Mouse (Mus musculus): Measurements from ENCODE around the gene Adssl1. TPM values are rescaled to one million over a fixed set of nuclear protein-coding genes. Genes with fewer than 3 reads are reported as not detected.

Gene Adssl1
- total and polyA plus RNA-seq, 3 experiments: 58.2 to 63.9 TPM; not detected in 1

DNA sequence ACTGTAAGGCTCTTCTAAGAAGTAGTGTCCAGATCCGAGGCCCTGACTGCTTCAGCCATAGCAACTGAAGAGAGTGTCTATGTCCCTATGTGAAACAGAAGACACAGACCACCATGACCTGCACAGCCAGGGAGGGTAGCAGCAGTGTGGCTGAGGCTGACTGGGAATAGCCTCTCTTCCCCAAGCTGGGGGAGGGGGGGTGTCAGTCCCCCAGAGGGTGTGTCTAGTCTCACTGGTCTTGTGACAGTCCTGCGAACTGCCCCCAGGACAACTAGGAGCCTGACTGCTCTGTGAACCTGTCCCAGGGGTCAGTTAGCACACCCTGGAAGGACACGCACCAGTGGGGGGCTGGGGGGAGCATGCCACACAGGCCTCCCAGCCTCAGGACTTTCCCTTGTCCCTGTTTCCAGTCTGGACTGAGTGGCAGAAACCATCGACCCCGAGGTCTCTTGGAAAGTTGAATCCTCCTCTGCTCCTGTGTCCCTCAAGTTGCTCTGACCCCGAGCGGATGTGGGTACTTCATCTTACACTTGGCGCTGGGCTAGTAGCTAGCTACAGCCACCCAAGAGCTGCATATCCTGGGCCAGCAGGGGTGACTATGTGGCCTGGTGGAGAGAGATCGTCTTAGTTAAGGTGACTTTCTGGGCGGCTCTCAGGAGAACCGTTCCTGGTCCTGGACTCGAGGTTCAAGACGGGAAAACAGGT, 712 bp upstream of the Adssl1 start:
- peak; percentile 79 for DNase-seq (ENCODE audit: low read depth, low spot score)
- Histone ChIP-seq H3K9ac (ENCODE audit: control insufficient read depth, low read depth, low read length, poor library complexity, severe bottlenecking) (peak overlapping the region; percentile 73), H3K36me3 (ENCODE audit: control insufficient read depth in 1 of 2, insufficient read depth in 2 of 2, low read length in 2 of 2) (peaks cover 0 to 29% of the 10 kb centered on the region in 2 experiments; a peak in 2 of 4 replicates), H3K4me1 (ENCODE audit: control insufficient read depth in 1 of 2, insufficient read depth in 2 of 2, low read length in 2 of 2) (peaks cover 22 to 43% of the 10 kb centered on the region in 2 experiments), H3K79me2 (ENCODE audit: control insufficient read depth, insufficient read depth, low read length, poor library complexity) (peaks cover 6% of the 10 kb centered on the region; the same call in 1 of the 2 replicates), H3K4me3 (ENCODE audit: control insufficient read depth in 1 of 2, insufficient read depth in 1 of 2, low read depth in 2 of 2, low read length in 2 of 2) (peak overlapping the region; percentile 56 to 64), H3K27ac (ENCODE audit: control insufficient read depth, low read depth, low read length) (peak overlapping the region; percentile 61), H3K9me3 (replicated peaks; ENCODE audit: insufficient read depth, low read length) (no peaks in the 10 kb centered on the region), H3K27me3 (ENCODE audit: control insufficient read depth in 1 of 2, insufficient read depth in 2 of 2, low read length in 2 of 2) (no peaks in the 10 kb centered on the region)
- TF ChIP-seq GATA1 (IDR thresholded peaks at IDR 0.05; ENCODE audit: low read depth, low read length) (peak; percentile 76; the same call in 1 of the 2 replicates), SMC3 (IDR thresholded peaks at IDR 0.05; ENCODE audit: low read depth, low read length) (no peak), ZNF384 (IDR thresholded peaks at IDR 0.05; ENCODE audit: low read depth, low read length) (no peak), CHD2 (IDR thresholded peaks at IDR 0.05; ENCODE audit: low read length) (no peak), KAT2A (conservative IDR thresholded peaks at IDR 0.05; ENCODE audit: low read depth, low read length) (no peak), USF2 (IDR thresholded peaks at IDR 0.05; ENCODE audit: borderline replicate concordance in 1 of 2, insufficient read depth in 1 of 2, low read depth in 1 of 2, low read length in 2 of 2) (no peak), RCOR1 (IDR thresholded peaks at IDR 0.05; ENCODE audit: low read depth, low read length) (no peak)

DNA sequence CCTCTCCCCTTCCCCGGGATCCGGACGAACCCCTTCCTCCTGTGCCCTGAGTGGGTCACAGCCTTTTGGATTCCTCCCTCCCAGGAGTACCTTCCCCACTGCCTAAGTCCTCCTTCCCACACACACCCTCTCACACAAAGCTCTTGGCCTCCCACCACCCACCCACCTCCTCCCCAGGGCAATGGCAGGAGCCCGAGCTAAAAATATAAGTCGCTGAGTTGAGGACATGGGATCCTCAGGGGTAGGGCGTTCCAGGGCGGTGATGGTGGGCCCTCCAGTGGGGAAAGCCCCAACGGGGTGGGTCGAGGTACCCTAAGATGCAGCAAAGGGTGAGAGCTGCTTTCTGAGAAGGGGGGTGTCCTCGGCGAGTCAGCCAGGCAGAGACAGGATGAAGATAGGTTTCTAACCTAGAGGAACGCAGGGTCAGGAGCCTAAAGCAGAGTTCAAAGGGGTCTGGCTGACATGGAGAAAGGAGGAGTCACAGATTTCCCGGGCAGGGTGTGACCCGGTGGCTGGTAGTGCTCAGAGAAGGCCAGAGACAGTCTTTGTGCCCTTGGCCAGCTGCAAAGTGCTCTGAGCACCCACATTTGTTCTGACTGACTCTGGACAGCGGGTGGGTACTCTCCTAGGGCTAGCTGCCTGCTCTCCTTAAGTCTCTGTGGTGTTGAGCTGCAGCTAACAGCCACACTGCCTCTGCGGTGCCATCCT, 663 bp downstream of the Adssl1 start:
- H3K27me3 ChIP-seq (ENCODE audit: control insufficient read depth in 1 of 2, insufficient read depth in 2 of 2, low read length in 2 of 2): no peaks in the 10 kb centered on the region
- TF ChIP-seq CHD2 (IDR thresholded peaks at IDR 0.05; ENCODE audit: low read length): no peak
- no peak for TF ChIP-seq TAL1 (IDR thresholded peaks at IDR 0.05; ENCODE audit: low read length)
- no peak for TF ChIP-seq NELFE (IDR thresholded peaks at IDR 0.05; ENCODE audit: low read depth, low read length)
- no peak for TF ChIP-seq EP300 (IDR thresholded peaks at IDR 0.05; ENCODE audit: low read depth in 1 of 2, low read length in 2 of 2)
- TF ChIP-seq ZMIZ1 (IDR thresholded peaks at IDR 0.05; ENCODE audit: low read depth, low read length): no peak
- no peak for TF ChIP-seq MEF2A (IDR thresholded peaks at IDR 0.05; ENCODE audit: extremely low read depth, insufficient replicate concordance, low read depth, low read length, poor library complexity, severe bottlenecking)
- TF ChIP-seq TBP (IDR thresholded peaks at IDR 0.05; ENCODE audit: low read depth, low read length): no peak
- no peak for TF ChIP-seq CHD1 (IDR thresholded peaks at IDR 0.05; ENCODE audit: low read depth, low read length)
- DNase-seq (ENCODE audit: low read depth, low spot score): peak; percentile 77
- peaks cover 22 to 43% of the 10 kb centered on the region in 2 experiments for H3K4me1 ChIP-seq (ENCODE audit: control insufficient read depth in 1 of 2, insufficient read depth in 2 of 2, low read length in 2 of 2)
- no peaks in the 10 kb centered on the region for H3K9me3 ChIP-seq (replicated peaks; ENCODE audit: insufficient read depth, low read length)
- peaks cover 0 to 29% of the 10 kb centered on the region in 2 experiments; a peak in 2 of 4 replicates for H3K36me3 ChIP-seq (ENCODE audit: control insufficient read depth in 1 of 2, insufficient read depth in 2 of 2, low read length in 2 of 2)
- peaks cover 6% of the 10 kb centered on the region; the same call in 1 of the 2 replicates for H3K79me2 ChIP-seq (ENCODE audit: control insufficient read depth, insufficient read depth, low read length, poor library complexity)
- peak overlapping the region; percentile 15; the same call in 1 of the 2 replicates for H3K27ac ChIP-seq (ENCODE audit: control insufficient read depth, low read depth, low read length)
- H3K9ac ChIP-seq (ENCODE audit: control insufficient read depth, low read depth, low read length, poor library complexity, severe bottlenecking): peak overlapping the region; percentile 73
- H3K4me3 ChIP-seq (ENCODE audit: control insufficient read depth in 1 of 2, insufficient read depth in 1 of 2, low read depth in 2 of 2, low read length in 2 of 2): peak overlapping the region; percentile 56 to 64
